Mouse (Mus musculus) liver, postnatal 0 days (tissue): ENCODE results near the gene Atp2a1. TPM values are rescaled to one million over a fixed set of nuclear protein-coding genes. Genes with fewer than 3 reads are reported as not detected.

Source experiments
- ATAC-seq: fragments of 200-750 bp; cut with Nextera tagmentation; 2 replicates; pipeline ENCODE4 v1.8.0; 2017; ENCODE audit warnings: mild to moderate bottlenecking, moderate library complexity
- DNase-seq: peaks from one replicate; pipeline ENCODE4 v3.0.0-alpha.2; 2016
- H3K27ac ChIP-seq: fragments of 300-500 bp; sonication (generic); 2 replicates; pipeline ENCODE4 v1.5.1; 2014; ENCODE audit warnings: antibody characterized with exemption, moderate library complexity, mild to moderate bottlenecking, low read depth
- H3K27me3 ChIP-seq: fragments of 300-500 bp; sonication (generic); 2 replicates; pipeline ENCODE4 v1.6.1; 2014; ENCODE audit warnings: low read length, control low read depth, mixed read lengths; ENCODE audit not compliant: insufficient read depth
- H3K36me3 ChIP-seq: fragments of 300-500 bp; sonication (generic); replicated peaks from 2 replicates; pipeline ENCODE4 v1.6.1; 2014; ENCODE audit warnings: mild to moderate bottlenecking, control low read depth, low read length, moderate library complexity, mixed read lengths; ENCODE audit not compliant: insufficient read depth
- H3K4me1 ChIP-seq: fragments of 300-500 bp; sonication (generic); 2 replicates; pipeline ENCODE4 v1.6.1; 2014; ENCODE audit warnings: antibody characterized with exemption, mild to moderate bottlenecking, control low read depth; ENCODE audit not compliant: insufficient read depth
- H3K4me2 ChIP-seq: fragments of 300-500 bp; sonication (generic); 2 replicates; pipeline ENCODE4 v1.6.1; 2014; ENCODE audit warnings: low read depth, mild to moderate bottlenecking, low read length, moderate library complexity, mixed read lengths
- H3K4me3 ChIP-seq: fragments of 300-500 bp; sonication (generic); 2 replicates; pipeline ENCODE4 v1.5.1; 2014; ENCODE audit warnings: low read depth, low read length
- H3K9ac ChIP-seq: fragments of 300-500 bp; sonication (generic); replicated peaks from 2 replicates; pipeline ENCODE4 v1.6.1; 2014; ENCODE audit warnings: mild to moderate bottlenecking, moderate library complexity
- H3K9me3 ChIP-seq: fragments of 300-500 bp; sonication (generic); 2 replicates; pipeline ENCODE4 v1.6.1; 2016; ENCODE audit warnings: mild to moderate bottlenecking, control low read depth, low read length, mixed read lengths
- CTCF ChIP-seq: sonication (generic); IDR thresholded peaks from 2 replicates; pipeline ENCODE4 v1.5.1; 2016; ENCODE audit warnings: antibody characterized with exemption, low read depth
- EP300 ChIP-seq: IDR thresholded peaks from 2 replicates; pipeline ENCODE4 v1.6.1; 2016; ENCODE audit warnings: antibody characterized with exemption, low read depth, mild to moderate bottlenecking
- WGBS: fragments of 180-500 bp; shearing (Covaris S2); extraction: QIAGEN DNeasy Blood & Tissue Kit; methylation state at CpG from one replicate; pipeline ENCODE4 v1.1.7; 2014; ENCODE audit not compliant: insufficient replicate concordance; 5-methylcytosine and 5-hydroxymethylcytosine counted together
- polyA plus RNA-seq: library from polyadenylated mRNA; unstranded; fragments of >200 nt; fragmentation: Nextera tagmentation; extraction: Ambion mirVana; gene quantifications from 2 replicates; pipeline ENCODE4 v1.2.1, GENCODE M21; 2015

The Atp2a1 gene
- polyA plus RNA-seq, 1 experiment from 2014 or later = 2.2 TPM

DNA sequence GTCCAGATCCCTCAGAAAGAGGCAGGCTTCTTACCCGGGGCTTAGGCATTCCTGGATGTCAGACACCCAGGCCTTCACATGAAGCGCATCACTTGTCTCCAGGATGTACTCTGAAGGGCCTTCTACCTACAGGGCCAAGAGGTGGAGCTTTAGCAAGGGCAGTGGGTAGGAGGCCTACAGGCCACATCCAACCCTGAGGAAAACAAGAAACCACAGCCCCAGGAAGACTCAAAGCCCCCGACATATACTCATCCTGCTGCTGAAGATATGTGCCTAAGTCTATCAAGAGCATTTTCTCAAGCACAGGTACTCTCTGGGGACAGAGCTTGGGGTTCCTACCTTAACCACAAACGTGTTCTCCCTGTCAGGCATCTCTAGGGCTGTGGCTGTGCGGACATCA lies 8.5 kb upstream of the Atp2a1 start:
- peaks cover 45% of the 10 kb centered on the region for H3K36me3 ChIP-seq
- WGBS = 78% methylated on average over 5 of the region's 5 CpGs
- H3K4me3 ChIP-seq = no peak overlapping the region
- H3K27me3 ChIP-seq = no peaks in the 10 kb centered on the region
- H3K27ac ChIP-seq = no peak overlapping the region
- peaks cover 33% of the 10 kb centered on the region for H3K4me1 ChIP-seq
- peak overlapping the region; percentile 98; the same call in 1 of the 2 replicates for H3K4me2 ChIP-seq
- TF ChIP-seq EP300 (no peak), CTCF (no peak)
- H3K9ac ChIP-seq = no peak overlapping the region
- DNase-seq (no peak), ATAC-seq (no peak)
- no peaks in the 10 kb centered on the region for H3K9me3 ChIP-seq

DNA sequence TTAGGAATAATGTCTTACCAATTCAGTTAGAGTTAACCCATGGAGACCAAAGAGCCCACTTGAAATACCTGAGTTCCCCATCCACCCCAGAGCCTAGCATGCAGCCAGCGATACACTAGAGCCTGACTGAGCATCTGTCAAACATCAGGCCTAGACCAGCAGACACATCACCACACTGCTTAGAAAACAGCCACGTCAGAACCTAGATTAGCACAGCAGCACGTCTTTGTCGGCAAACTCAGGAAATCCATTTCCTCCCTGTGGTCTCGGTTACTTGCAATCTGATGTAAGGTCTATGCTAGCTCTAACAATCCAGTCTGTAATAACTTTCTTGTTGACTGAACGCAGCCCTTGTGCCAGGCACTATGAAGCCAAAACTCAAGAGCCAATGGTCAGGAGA lies 7.2 kb upstream of the Atp2a1 start:
- no peaks in the 10 kb centered on the region for H3K27me3 ChIP-seq
- peaks cover 48% of the 10 kb centered on the region for H3K36me3 ChIP-seq
- ATAC-seq (no peak), DNase-seq (no peak)
- TF ChIP-seq EP300 (no peak), CTCF (no peak)
- 0 out of 2 replicates have a peak overlapping the region, but pooled peaks have one; percentile 18 for H3K4me2 ChIP-seq
- H3K27ac ChIP-seq = peak overlapping the region; percentile 45; the same call in 1 of the 2 replicates
- peaks cover 30% of the 10 kb centered on the region for H3K4me1 ChIP-seq
- no peak overlapping the region for H3K9ac ChIP-seq
- H3K4me3 ChIP-seq = no peak overlapping the region
- H3K9me3 ChIP-seq = no peaks in the 10 kb centered on the region
- 34% methylated on average over 6 of the region's 6 CpGs for WGBS

GRCm38 (mm10) chr7:126467834-126468627 lies 5.1 kb upstream of the Atp2a1 start:
- 88% methylated on average over 18 of the region's 18 CpGs for WGBS
- Histone ChIP-seq H3K9me3 (no peaks in the 10 kb centered on the region), H3K4me3 (no peak overlapping the region), H3K9ac (no peak overlapping the region), H3K4me1 (peaks cover 26% of the 10 kb centered on the region), H3K36me3 (peaks cover 48% of the 10 kb centered on the region), H3K4me2 (no peak overlapping the region), H3K27ac (no peak overlapping the region), H3K27me3 (no peaks in the 10 kb centered on the region)
- ATAC-seq = no peak
- no peak for DNase-seq
- TF ChIP-seq EP300 (no peak), CTCF (no peak)

GRCm38 (mm10) chr7:126467271-126467670 lies 4.4 kb upstream of the Atp2a1 start:
- DNase-seq = peak; percentile 74
- H3K4me1 ChIP-seq = peaks cover 22% of the 10 kb centered on the region
- no peaks in the 10 kb centered on the region for H3K9me3 ChIP-seq
- no peak overlapping the region for H3K27ac ChIP-seq
- H3K27me3 ChIP-seq = no peaks in the 10 kb centered on the region
- ATAC-seq = peak; percentile 46; the same call in 1 of the 2 replicates
- H3K4me3 ChIP-seq = no peak overlapping the region
- TF ChIP-seq CTCF (peak; percentile 75), EP300 (no peak)
- 45% methylated on average over 5 of the region's 5 CpGs for WGBS
- peaks cover 43% of the 10 kb centered on the region for H3K36me3 ChIP-seq
- no peak overlapping the region for H3K9ac ChIP-seq
- no peak overlapping the region for H3K4me2 ChIP-seq

- Histone ChIP-seq H3K4me1 (peaks cover 22% of the 10 kb centered on the region), H3K4me2 (no peak overlapping the region), H3K27ac (no peak overlapping the region), H3K36me3 (peaks cover 42% of the 10 kb centered on the region), H3K9me3 (no peaks in the 10 kb centered on the region), H3K9ac (no peak overlapping the region), H3K4me3 (no peak overlapping the region), H3K27me3 (no peaks in the 10 kb centered on the region)
- ATAC-seq = no peak
- 61% methylated on average over 5 of the region's 5 CpGs for WGBS
- no peak for DNase-seq
- TF ChIP-seq CTCF (no peak), EP300 (no peak)
These were observed 3.8 kb upstream of the Atp2a1 start for GRCm38 (mm10) chr7:126466707-126467106.

GRCm38 (mm10) chr7:126466116-126466515 lies 3.2 kb upstream of the Atp2a1 start:
- Histone ChIP-seq H3K4me3 (no peak overlapping the region), H3K9me3 (no peaks in the 10 kb centered on the region), H3K27me3 (no peaks in the 10 kb centered on the region), H3K4me2 (no peak overlapping the region), H3K36me3 (peaks cover 39% of the 10 kb centered on the region), H3K4me1 (peaks cover 22% of the 10 kb centered on the region), H3K27ac (no peak overlapping the region), H3K9ac (no peak overlapping the region)
- ATAC-seq (no peak), DNase-seq (no peak)
- WGBS = 67% methylated on average over 9 of the region's 9 CpGs
- no peak for TF ChIP-seq CTCF
- no peak for TF ChIP-seq EP300
